Mouse (Mus musculus) granulocyte monocyte progenitor cell, adult 5-6 weeks (primary cell): ENCODE data around the gene Map2k6. TPM values are rescaled to one million over a fixed set of nuclear protein-coding genes. Genes with fewer than 3 reads are reported as not detected.

Source experiments
- ATAC-seq: replicated peaks from 2 replicates; pipeline ENCODE4 v1.8.0; 2016; ENCODE audit warnings: mild to moderate bottlenecking, moderate TSS enrichment, inconsistent platforms; ENCODE audit not compliant: poor library complexity, severe bottlenecking
- total RNA-seq, 2 experiments: library from RNA; stranded (forward) in 1 of 2; stranded (reverse) in 1 of 2; fragments of 200-712, 200-1000 nt in 1 of 2; fragments of >200 nt in 1 of 2; fragmentation: Nextera tagmentation in 1 of 2; gene quantifications; 2 replicates each; pipeline ENCODE4 v1.2.3; 2014 to 2017

Gene Map2k6
- total RNA-seq, 2 experiments from 2014 or later, result 10.1 to 18.8 TPM

DNA sequence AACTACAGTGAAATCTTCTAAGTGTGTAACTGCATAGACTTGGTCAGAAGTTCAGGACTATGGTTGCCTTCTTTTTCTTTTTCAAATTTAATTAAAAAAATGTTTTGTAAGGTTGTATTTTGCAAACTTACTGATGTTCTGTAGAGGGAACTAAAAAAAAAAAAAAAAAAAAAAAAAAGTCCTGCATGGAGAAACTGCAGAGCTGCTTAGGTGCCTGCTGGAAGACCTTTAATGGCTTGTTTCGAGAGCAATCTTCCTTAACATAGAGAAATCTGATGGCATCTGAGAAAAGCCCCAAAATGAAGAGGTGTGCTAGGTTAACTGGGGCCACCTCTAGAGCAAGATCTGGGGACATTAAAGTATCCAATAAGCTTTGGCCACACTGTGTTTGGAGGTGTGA, 1.4 kb downstream of the Map2k6 start:
- ATAC-seq, result no peak

DNA sequence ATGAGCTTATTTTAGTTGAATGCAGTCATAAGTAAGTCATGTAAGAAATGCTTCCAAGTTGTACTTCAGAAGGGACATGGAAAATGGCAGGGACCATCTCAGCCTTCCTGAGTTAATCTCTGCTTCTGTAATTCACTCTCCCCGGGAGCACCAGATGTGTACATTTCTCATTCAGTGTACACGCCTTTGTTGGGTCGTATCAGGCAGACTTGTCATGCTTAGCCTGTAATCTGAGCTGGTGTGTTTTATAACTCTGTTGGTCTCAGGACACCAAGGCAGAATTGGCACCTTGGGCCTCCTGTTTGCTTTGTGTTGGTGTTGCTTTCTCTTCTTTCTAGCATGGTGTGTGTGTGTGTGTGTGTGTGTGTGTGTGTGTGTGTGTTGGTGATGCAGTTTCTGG, 3.7 kb downstream of the Map2k6 start:
- ATAC-seq, result no peak

- ATAC-seq, result peak; percentile 74
Measured at GRCm38 (mm10) chr11:110403602-110404001, 4.7 kb downstream of the Map2k6 start.

DNA sequence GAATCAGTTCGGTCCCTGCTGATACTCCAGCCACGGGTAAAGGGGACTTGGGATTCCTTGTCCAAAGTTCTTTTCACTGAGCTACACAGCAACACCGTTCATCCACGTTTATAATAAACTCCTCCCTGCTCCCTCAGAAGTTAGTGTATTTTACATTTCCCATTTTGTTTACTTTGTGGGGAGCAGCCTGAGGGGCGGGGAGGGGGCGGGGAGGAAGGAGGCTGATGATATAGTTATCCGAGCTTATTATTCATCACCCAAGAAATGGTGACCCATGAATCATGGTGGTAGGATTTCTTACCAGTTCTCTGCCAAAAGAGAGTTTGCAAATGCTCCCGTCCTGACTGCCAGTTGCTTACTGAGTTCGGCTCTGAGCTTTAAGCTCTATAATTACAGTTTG, 6.7 kb downstream of the Map2k6 start:
- ATAC-seq, result no peak

DNA sequence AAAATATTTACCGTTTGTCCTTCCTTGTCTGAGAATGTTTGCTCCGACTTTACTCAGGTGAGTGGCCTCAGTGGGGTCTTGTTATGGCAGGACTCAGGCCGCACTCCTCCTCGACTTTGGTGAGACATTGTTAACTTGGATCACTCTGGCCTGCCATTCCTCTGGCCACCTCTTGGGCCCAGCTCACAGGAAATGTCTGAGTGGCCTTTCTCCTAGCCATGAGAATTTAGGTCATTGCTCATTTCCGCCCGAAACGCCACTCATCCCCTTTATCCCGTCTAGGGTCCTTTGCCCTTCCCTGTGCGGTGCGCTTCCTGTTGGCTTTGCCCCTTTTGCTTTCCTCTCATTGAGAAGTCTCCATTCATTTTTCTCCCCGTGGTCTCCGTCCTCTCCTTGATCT, 10.2 kb downstream of the Map2k6 start:
- ATAC-seq, result no peak

DNA sequence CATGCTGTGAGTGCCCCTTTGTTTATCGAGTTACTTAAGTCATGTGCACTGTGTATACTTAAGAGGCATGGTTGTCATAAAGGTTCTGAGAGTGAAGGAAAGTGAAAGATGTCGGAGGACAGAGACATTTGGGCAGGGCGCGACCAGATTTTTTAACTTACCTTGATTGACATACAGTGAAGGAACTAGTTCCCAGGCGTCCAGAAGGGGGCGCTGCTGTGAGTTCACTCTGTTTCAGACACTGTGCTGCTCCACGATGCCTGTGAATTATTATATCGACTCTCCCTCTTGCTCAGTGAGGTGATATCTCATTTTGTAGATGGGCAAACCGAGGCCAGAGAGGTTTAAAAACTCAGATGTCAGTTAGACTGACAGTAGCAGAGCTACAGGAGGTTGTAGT, 10.9 kb downstream of the Map2k6 start:
- ATAC-seq, result peak; percentile 78

DNA sequence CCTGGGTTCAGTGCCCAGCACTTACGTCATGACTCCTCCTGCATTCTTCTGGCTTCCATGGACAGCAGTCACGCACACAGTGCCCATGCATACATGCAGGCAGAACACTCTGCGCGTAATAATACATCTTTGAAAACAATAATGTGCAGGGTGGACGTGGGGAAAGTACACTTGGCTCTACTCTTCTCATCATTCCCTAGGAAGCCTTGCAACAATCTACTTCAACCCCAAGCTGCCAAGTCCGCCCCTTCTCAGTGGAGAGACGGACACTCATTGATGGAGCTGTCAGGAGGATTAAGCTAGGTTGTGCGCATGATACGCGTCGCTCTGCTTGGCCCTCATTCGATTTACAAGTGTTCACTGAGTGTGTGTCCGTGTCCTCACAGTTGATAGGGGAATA, 12.7 kb downstream of the Map2k6 start:
- no peak for ATAC-seq

GRCm38 (mm10) chr11:110414263-110414662, 15.3 kb downstream of the Map2k6 start:
- ATAC-seq, result no peak

- no peak for ATAC-seq
Measured at GRCm38 (mm10) chr11:110416691-110417090, 17.8 kb downstream of the Map2k6 start.

GRCm38 (mm10) chr11:110420463-110420862, 21.5 kb downstream of the Map2k6 start:
- peak; percentile 66 for ATAC-seq

DNA sequence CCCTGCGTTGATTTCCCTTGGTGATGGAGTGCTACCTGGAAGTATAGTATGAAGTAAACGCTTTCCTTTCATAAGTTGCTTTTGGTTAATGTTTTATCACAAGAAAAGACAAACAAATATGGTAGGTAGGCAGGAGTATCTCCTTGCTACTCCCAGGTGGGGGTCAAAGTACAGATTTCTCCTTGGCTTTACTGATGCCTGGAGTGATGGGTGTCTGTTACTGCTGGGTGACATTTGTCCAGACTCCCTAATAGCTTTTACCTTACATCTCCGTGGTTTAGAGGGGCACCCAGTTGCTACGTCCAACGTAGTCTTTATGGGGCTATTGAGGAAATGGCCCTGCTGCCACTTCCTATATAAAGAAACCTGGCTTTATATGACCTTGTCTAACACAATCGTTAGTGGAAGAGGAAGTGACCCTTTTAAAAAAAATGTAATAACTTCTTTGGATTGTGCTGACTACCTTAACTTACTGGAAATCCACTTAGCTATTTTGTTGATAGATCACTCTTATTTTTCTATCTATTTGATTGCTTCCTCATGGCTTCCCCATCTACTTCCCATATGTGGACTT, 27.7 kb downstream of the Map2k6 start:
- peak; percentile 78 for ATAC-seq

- peak; percentile 93 for ATAC-seq
Measured at GRCm38 (mm10) chr11:110427159-110427561, 28.2 kb downstream of the Map2k6 start.

DNA sequence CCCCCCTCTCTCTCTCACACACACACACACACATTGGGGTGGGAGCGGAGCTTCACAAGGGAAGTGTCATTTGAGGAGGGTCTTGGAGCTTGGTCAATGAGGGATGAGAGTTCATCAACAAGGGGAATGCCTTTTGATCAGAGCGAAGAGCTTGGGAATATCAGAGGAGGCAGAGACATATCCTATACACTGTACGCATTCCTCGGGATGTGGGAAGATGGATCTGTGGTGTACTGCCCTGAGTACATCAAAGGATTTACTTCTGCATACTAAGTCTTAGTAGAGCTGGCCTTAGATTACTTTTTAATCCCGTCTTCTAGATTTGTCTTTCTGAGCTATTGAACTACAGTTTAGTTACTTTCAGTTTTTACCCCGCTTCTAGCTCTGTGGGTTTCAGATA, 30.1 kb downstream of the Map2k6 start:
- no peak for ATAC-seq

- no peak for ATAC-seq
Measured at GRCm38 (mm10) chr11:110429837-110430418, 31.0 kb downstream of the Map2k6 start.

- ATAC-seq, result peak; percentile 74
Measured at GRCm38 (mm10) chr11:110435839-110436556, 37.1 kb downstream of the Map2k6 start.

GRCm38 (mm10) chr11:110436998-110437397, 38.1 kb downstream of the Map2k6 start:
- ATAC-seq, result no peak

GRCm38 (mm10) chr11:110438135-110438534, 39.2 kb downstream of the Map2k6 start:
- ATAC-seq, result peak; percentile 59

GRCm38 (mm10) chr11:110438700-110439296, 39.9 kb downstream of the Map2k6 start:
- no peak for ATAC-seq

- ATAC-seq, result no peak
Measured at GRCm38 (mm10) chr11:110439354-110439753, 40.4 kb downstream of the Map2k6 start.

DNA sequence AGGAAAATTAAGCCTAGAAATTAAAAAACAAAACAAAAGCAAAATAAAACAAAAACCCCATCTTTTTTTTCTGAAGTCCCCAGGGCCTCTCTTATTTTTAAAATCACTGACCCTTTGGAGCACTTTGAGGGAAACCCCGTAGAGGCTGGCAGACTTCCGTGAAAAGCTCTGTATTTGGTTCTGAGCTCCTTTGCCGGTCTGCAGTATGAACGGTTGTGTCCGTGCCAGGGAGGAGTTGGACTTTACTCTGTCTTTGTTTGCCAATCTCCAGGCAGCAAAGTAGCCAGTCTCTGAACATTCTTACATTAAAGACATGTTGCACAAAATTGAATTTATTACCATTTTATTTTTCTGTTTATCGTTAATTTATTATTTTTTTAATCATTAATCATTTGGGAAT, 45.7 kb downstream of the Map2k6 start:
- no peak for ATAC-seq

- peak; percentile 93 for ATAC-seq
Measured at GRCm38 (mm10) chr11:110448131-110448725, 49.3 kb downstream of the Map2k6 start.
